Mouse (Mus musculus): Measurements from ENCODE around the gene Armc9.

Armc9 gene

GRCm38 (mm10) chr1:86312269-86312668 lies 157.7 kb downstream of the Armc9 start:
- no peak for DNase-seq (ENCODE audit: low spot score)

- DNase-seq (ENCODE audit: low spot score): no peak
Measured at GRCm38 (mm10) chr1:86313096-86313771, 158.7 kb downstream of the Armc9 start.

GRCm38 (mm10) chr1:86313772-86314125 lies 159.2 kb downstream of the Armc9 start:
- DNase-seq (ENCODE audit: low spot score): no peak

- no peak for DNase-seq (ENCODE audit: low spot score)
Measured at GRCm38 (mm10) chr1:86320822-86321413, 166.3 kb downstream of the Armc9 start.
